Mouse (Mus musculus) neural tube, embryonic 11.5 days (tissue): Measurements from ENCODE around the gene Gm15013. TPM values are rescaled to one million over a fixed set of nuclear protein-coding genes. Genes with fewer than 3 reads are reported as not detected.

Experiments
- ATAC-seq: fragments of 200-750 bp; cut with Nextera tagmentation; 2 replicates; pipeline ENCODE4 v1.8.0; 2017; ENCODE audit warnings: moderate number of reproducible peaks, mild to moderate bottlenecking, moderate TSS enrichment, moderate library complexity; ENCODE audit not compliant: insufficient read depth, low FRiP score, low TSS enrichment
- DNase-seq: peaks from one replicate; pipeline ENCODE4 v3.0.0-alpha.2; 2015; ENCODE audit warnings: low spot score
- H3K27ac ChIP-seq: fragments of 300-500 bp; sonication (generic); 2 replicates; pipeline ENCODE4 v1.5.1; 2014; ENCODE audit warnings: low read depth, mild to moderate bottlenecking, low read length
- H3K27me3 ChIP-seq: fragments of 300-500 bp; sonication (generic); 2 replicates; pipeline ENCODE4 v1.6.1; 2014; ENCODE audit warnings: mild to moderate bottlenecking, low read length, mixed read lengths; ENCODE audit not compliant: control insufficient read depth, insufficient read depth
- H3K36me3 ChIP-seq: fragments of 300-500 bp; sonication (generic); 2 replicates; pipeline ENCODE4 v1.6.1; 2014; ENCODE audit warnings: mild to moderate bottlenecking, low read length, moderate library complexity, mixed read lengths; ENCODE audit not compliant: control insufficient read depth, insufficient read depth
- H3K4me1 ChIP-seq: fragments of 300-500 bp; sonication (generic); 2 replicates; pipeline ENCODE4 v1.6.1; 2014; ENCODE audit warnings: low read length, mixed read lengths; ENCODE audit not compliant: control insufficient read depth, insufficient read depth
- H3K4me2 ChIP-seq: fragments of 300-500 bp; sonication (generic); 2 replicates; pipeline ENCODE4 v1.6.1; 2014; ENCODE audit warnings: low read depth, mild to moderate bottlenecking, moderate library complexity
- H3K4me3 ChIP-seq: fragments of 300-500 bp; sonication (generic); 2 replicates; pipeline ENCODE4 v1.5.1; 2014; ENCODE audit warnings: low read depth, low read length
- H3K9ac ChIP-seq: fragments of 300-500 bp; sonication (generic); 2 replicates; pipeline ENCODE4 v1.6.1; 2014; ENCODE audit warnings: mild to moderate bottlenecking, low read length
- H3K9me3 ChIP-seq: fragments of 300-500 bp; sonication (generic); 2 replicates; pipeline ENCODE4 v1.6.1; 2016; ENCODE audit warnings: low read length; ENCODE audit not compliant: control insufficient read depth
- WGBS: fragments of 180-500 bp; shearing (Covaris S2); extraction: QIAGEN DNeasy Blood & Tissue Kit; methylation state at CpG from one replicate; pipeline ENCODE4 v1.1.7; 2014; 5-methylcytosine and 5-hydroxymethylcytosine counted together
- polyA plus RNA-seq: library from polyadenylated mRNA; unstranded; fragments of >200 nt; fragmentation: Nextera tagmentation; extraction: Ambion mirVana; gene quantifications from 2 replicates; pipeline ENCODE4 v1.2.1, GENCODE M21; 2014

Gene Gm15013
- polyA plus RNA-seq, 1 experiment from 2014 or later = not detected

DNA sequence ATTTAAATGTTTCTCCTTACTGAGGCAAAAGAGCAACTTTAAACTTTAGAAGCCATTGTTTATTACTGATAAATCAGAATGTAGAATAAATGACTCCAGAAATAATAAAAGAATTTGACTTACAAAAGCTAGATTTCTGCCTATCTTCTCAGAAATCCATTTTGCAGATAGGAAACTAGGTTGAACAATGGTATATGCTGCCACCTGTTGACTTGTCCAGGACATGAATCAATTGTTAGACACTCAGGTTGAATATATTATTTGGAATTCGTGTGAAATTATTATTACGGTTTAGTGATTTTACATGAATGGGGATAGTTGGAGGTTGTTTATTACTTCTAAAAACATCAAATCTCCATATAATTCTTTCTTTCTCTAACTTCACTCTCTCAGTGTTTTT lies 48.5 kb downstream of the Gm15013 start:
- Histone ChIP-seq H3K9ac (no peak overlapping the region), H3K4me2 (no peak overlapping the region), H3K4me3 (no peak overlapping the region), H3K9me3 (no peaks in the 10 kb centered on the region), H3K4me1 (no peaks in the 10 kb centered on the region), H3K27me3 (no peaks in the 10 kb centered on the region), H3K27ac (no peak overlapping the region), H3K36me3 (no peaks in the 10 kb centered on the region)
- ATAC-seq = no peak
- DNase-seq = no peak
- WGBS = 83% methylated on average over 2 of the region's 2 CpGs

Other genes with a start within 250 kb of the Gm15013 start
- 3.3 and 3.5 TPM in 2 replicates for gene D330045A20Rik, start 234.1 kb downstream of the Gm15013 start, polyA plus RNA-seq
- 1.9 and 2.7 TPM in 2 replicates for gene Rnf128, start 151.2 kb downstream of the Gm15013 start, polyA plus RNA-seq
- 0.69 and 0.74 TPM in 2 replicates for gene Tbc1d8b, start 29.5 kb downstream of the Gm15013 start, polyA plus RNA-seq
- not detected in 2 replicates for gene Ripply1, start 67.9 kb upstream of the Gm15013 start, polyA plus RNA-seq
- 0.30 and 0.32 TPM in 2 replicates for gene Cldn2, start 86.3 kb upstream of the Gm15013 start, polyA plus RNA-seq
- gene Morc4, start 157.2 kb upstream of the Gm15013 start, polyA plus RNA-seq = 8.8 and 12.8 TPM in 2 replicates